Mouse (Mus musculus) kidney, postnatal 10 days (tissue): ENCODE data around the gene Tomm40.
A peak's percentile ranks its signal among the peaks of the same experiment; 100 is the strongest.

Experiments
- DNase-seq: peaks from one replicate; pipeline ENCODE4 v3.0.0; 2021; ENCODE audit warnings: mixed read lengths

Tomm40 gene

GRCm38 (mm10) chr7:19744590-19745385, 29.6 kb upstream of the Tomm40 start:
- peak; percentile 76 for DNase-seq

DNA sequence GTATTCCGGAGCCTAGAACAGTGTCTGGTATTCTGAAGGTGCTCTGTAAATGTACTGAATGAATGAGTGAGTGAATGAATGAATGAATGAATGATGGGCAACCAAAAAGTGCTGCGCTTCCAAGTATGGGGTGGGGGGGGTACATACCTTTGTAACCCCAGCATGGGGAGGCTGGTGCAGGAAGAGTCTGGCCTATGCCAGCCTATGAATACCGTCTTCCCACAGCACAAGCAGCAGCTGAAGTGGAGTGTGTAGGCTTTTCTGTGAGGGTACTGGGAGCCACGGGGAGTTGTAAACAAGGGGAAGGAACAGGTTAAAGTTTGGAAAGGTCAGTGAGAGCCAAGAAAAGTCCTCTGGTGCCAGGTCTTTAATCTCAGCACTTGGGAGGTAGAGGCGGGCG, 28.6 kb upstream of the Tomm40 start:
- no peak for DNase-seq

DNA sequence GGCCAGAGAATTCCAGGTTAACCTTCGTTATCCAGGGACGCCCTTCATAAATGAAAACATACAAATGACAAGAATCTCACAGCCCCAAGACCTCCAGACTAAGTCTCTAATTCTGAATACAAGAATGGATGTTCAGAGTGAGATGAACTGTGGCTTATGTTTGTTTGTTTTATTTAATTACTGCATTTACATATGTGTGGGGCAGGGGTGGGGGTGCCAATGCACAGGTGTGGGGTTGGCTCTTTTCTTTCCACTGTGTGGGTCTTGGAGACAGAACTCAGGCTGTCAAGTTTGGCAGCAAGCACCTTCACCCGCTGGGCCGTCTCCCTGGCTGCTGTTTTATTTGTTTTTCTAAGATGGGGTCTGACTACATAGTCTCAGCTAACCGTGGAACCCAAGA, 27.2 kb upstream of the Tomm40 start:
- DNase-seq, result no peak

GRCm38 (mm10) chr7:19741329-19742031, 26.2 kb upstream of the Tomm40 start:
- peak; percentile 80 for DNase-seq

GRCm38 (mm10) chr7:19740269-19740668, 25.0 kb upstream of the Tomm40 start:
- DNase-seq, result peak; percentile 54

GRCm38 (mm10) chr7:19738771-19739170, 23.5 kb upstream of the Tomm40 start:
- no peak for DNase-seq

DNA sequence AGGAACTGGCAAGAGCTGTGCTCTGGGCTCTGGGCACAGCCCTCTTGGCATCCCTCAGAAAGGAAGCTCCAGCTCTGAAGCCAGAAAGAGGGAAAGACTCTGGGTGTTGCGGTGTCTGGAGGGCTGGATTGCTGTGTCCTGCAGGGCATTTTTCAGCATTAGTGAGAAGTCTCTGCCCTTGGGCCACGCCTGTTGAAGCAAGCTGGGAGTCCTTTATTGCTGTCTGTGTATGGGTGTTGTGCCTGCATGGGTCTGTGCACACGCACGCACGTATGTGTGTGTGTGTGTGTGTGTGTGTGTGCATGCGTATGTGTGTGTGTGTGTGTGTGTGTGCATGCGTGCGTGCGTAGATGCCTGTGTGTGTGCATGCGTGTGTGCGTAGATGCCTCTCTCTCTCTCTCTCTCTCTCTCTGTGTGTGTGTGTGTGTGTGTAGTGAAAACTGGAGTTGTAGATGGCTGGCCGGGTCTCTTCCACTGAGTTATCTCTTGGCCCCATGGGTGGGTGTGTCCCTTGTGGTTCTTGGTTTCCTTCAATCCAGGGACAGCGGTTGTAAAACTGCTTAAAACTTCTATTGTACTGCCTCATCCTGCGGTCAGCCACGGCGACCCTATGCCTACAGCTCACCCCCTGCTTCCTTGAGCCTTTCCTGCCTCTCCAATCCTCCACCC, 21.3 kb upstream of the Tomm40 start:
- DNase-seq, result peak; percentile 24

- DNase-seq, result no peak
Observed at GRCm38 (mm10) chr7:19734178-19734666, 19.0 kb upstream of the Tomm40 start.

GRCm38 (mm10) chr7:19726541-19726940, 11.3 kb upstream of the Tomm40 start:
- DNase-seq, result peak; percentile 27

DNA sequence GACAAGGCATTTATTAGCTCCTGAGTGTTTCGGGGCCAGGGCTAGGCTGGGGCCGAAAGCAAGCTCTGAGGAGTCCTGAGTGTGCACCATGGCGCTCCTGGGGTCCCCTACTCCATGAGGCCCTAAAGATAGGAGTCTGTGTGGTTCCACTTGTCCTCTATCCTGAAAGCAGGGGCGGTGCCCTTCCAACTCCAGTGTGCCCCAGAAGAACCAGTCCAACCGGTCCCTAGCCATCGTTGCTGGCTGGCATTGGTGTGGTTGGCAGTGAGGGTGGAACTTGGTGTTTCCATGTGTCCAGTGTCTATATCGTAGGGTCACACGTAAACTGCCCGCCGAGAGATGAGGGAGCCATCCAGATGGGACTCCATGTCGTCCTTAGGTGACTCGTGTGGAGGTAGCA, 8.9 kb upstream of the Tomm40 start:
- DNase-seq, result peak; percentile 39

DNA sequence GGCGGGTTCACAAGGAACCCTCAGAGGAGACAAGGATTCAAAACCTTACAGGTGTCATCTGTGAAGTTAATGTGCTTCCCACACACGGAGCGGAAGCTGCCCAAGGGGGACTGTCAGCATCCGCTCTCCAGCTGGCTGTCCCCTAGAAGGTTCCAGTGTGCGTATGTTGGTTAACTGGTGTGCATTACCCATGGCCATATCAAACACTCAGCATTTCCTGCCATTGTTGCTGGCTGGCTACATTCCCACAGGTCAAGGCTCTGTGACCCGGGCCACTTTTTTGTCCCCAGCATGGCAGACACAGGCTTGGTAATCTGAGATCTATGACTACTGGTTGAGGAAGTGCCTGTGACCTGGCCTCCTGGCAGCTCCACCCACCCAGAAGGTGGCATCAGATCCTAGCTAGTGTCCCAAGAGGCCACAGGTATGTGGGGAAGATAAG, 7.5 kb upstream of the Tomm40 start:
- DNase-seq, result peak; percentile 82

GRCm38 (mm10) chr7:19719200-19719599, 4.0 kb upstream of the Tomm40 start:
- no peak for DNase-seq

GRCm38 (mm10) chr7:19718297-19718952, 3.2 kb upstream of the Tomm40 start:
- no peak for DNase-seq

GRCm38 (mm10) chr7:19717346-19717745, 2.1 kb upstream of the Tomm40 start:
- no peak for DNase-seq

- no peak for DNase-seq
Observed at GRCm38 (mm10) chr7:19716822-19717221, 1.6 kb upstream of the Tomm40 start.

DNA sequence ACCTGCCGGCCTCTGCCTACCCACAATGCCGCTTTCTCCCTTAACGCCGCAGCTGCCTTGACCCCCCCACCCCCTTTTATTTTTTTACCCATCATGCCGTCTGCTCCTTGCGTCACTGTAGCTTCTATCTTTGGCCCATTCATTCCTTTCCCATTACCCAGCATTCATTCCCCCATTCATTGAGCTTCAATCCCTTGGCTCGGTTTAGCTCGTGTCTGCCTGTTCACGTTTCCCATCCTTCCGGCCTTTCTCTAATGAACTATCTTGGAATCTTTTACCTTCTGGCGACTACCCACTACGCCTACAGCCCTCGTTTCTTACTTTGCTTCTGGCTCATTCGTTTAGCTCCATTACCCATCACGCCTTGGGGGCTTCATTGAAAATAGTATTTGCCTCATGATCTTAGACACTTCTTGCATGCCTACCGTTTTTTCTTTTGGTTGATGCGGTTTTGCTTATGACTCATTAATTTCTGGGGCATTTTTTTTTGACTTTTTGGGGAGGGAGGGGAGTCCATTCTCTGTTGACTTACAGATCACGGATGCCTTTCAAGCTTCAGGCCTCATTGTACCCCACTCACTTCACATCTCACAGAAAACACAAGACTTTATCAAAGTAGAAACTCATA, 931 bp upstream of the Tomm40 start:
- no peak for DNase-seq

GRCm38 (mm10) chr7:19714836-19715235, 402 bp downstream of the Tomm40 start:
- DNase-seq, result no peak

GRCm38 (mm10) chr7:19713598-19713997, 1.6 kb downstream of the Tomm40 start:
- no peak for DNase-seq

DNA sequence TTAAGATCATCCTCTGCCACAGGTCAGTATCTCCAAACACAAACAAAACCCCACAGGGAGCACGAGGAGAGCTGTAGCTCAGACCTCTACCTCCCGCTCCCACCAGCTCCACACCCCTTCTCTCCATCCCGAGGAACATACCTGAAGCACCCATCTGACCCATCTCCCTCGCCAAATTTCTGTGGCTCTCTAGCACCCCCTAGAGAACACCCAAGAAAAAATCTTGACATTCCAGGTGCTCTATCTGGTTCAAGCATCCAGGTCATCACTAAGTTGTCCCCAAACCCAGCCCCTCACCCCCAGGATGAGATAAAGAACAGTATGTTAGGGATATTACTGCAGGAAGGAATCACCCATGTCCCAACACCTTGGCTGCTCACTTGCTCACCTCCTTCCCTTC, 2.0 kb downstream of the Tomm40 start:
- no peak for DNase-seq

DNA sequence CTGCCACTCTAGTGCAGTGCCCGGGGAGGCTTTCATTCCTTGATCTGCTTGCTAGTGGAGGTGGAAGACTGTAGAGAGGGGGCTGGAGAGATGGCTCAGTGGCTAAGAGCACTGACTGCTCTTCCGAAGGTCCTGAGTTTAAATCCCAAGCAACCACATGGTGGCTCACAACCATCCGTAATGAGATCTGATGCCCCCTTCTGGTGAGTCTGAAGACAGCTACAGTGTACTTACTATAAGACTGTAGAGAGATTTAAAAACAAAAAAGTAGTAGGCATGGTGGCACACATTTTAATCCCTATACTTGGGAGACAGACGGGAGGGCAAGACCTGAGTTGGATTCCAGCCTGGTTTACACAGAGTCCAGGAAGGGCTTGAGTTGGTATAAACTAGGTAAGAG, 2.8 kb downstream of the Tomm40 start:
- DNase-seq, result no peak

- DNase-seq, result no peak
Observed at GRCm38 (mm10) chr7:19710650-19711049, 4.6 kb downstream of the Tomm40 start.

- no peak for DNase-seq
Observed at GRCm38 (mm10) chr7:19705271-19705670, 10.0 kb downstream of the Tomm40 start.

DNA sequence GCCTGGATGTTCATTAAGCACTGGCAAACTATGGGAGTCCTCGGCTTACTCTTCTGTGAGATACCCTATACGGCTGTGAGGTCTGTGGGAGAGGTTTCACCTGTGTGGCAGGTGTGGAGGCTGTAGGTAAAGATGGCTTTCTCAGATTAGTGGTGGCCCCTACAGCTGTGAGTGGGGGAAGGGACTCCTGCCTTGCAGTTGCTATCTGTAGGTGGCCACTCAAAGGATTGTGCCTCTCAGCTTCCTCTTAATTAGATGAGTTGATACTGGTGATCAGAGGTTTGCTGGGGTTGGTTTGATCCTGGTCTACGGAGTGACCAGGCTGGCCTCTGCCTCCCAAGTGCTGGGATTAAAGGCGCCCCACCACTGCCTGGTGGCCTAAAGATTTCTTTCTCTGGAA, 10.8 kb downstream of the Tomm40 start:
- no peak for DNase-seq
